Mouse (Mus musculus): ENCODE data around the gene St3gal3. TPM values are rescaled to one million over a fixed set of nuclear protein-coding genes. Genes with fewer than 3 reads are reported as not detected.

St3gal3 gene
- polyA plus RNA-seq, 1 experiment, result 71.2 TPM

DNA sequence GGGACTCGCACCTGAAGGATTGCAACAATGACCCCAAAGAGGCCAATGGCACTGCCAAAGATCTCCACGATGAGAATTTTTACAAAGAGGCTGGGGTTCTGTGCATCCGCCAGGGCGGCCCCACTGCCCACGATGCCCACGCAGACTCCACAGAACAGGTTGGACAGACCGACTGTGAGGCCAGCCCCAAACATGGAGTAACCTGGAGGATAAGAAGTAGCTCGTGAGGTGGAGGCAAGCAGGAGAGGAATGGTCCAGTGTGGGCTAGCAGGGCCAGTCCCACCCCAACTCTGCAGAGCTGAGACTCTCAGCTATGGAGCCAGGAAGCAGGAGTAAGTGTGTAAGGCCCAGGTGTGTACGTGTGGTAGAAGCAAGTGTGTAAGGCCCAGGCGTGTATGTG lies 249.6 kb downstream of the St3gal3 start:
- no peak for DNase-seq
- peaks cover 16% of the 10 kb centered on the region for H3K4me1 ChIP-seq (ENCODE audit: control insufficient read depth, insufficient read depth, low read length)
- H3K4me3 ChIP-seq (replicated peaks; ENCODE audit: insufficient read depth, low read depth, low read length), result no peak overlapping the region
- WGBS, result 94% methylated on average over 10 of the region's 10 CpGs
- H3K27ac ChIP-seq (ENCODE audit: insufficient read depth, low read length), result no peak overlapping the region
- no peaks in the 10 kb centered on the region for H3K27me3 ChIP-seq (ENCODE audit: control insufficient read depth, insufficient read depth, low read length)
- TF ChIP-seq CTCF (IDR thresholded peaks at IDR 0.05; ENCODE audit: borderline replicate concordance, insufficient read depth, low read depth, low read length) (no peak), POLR2A (IDR thresholded peaks at IDR 0.05; ENCODE audit: borderline replicate concordance, insufficient read depth, low read length) (no peak)

DNA sequence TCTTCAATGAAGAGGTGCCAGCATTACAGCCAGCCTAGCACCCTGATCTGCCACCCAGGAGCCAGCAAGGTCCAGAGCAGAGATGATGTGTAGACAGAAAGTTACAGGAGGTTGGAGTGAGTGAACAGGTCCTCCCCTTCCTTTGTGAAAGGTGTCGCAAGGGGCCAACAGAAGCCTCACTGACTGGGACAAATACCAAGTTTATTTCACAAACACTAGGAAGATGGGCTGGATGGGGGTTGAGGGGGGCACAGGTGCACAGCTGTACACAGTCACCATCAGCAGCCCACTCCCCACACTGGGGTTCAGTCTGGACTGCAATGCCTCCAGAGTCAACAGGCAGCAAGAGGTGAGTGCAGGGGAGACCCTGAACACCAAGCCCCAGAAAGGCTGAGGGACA lies 250.6 kb downstream of the St3gal3 start:
- Histone ChIP-seq H3K4me1 (ENCODE audit: control insufficient read depth, insufficient read depth, low read length) (peaks cover 16% of the 10 kb centered on the region), H3K27ac (ENCODE audit: insufficient read depth, low read length) (no peak overlapping the region)

DNA sequence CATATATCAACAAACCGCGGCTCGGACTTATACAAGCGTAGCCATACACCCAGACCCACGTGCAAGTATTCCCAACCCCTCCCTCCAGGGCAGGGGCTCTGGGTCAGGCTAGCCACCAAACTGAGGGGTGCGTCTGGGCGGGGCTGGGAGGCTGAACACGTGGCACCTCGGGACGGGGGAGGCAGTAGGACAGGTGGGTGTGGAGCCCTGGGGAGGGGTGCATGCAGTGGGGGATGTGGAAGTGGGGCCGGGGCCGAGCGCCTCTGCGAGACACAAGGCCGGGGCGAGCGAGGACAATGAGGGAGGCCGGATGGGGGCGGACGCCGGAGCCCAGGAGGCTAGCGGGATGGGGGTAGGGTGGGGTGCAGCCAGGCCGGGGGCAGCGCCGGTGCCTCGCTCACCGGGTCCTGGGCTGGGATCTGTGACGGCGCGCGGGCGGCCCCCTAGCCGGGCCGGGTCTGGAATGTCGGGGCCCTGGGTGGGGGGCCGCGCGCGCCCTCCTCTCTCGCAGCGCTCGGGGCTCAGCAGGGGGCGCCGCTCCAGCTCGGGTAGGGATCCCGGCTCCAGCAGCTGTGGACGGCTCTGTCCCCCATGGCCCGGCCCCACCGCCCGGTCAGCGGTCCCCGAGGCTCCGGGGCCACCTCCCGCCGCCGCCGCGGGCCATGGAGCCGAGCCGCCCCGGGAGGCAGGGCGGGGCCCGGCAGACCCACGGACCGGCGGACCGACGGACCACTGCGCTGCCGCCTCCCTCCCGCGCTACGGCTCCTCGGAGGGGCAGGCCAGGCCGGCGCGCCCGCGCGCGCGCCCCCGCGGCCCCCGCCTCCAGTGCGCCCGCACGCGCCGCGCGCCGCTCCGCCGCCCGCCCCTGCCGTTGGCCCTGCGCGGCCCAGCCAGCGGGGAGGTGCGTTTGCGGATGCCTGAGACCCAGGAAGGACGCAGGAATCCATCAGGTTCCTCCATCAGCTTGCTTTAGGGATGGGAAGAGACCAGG lies 251.7 kb downstream of the St3gal3 start, which contains the start of gene B4galt2:
Gene B4galt2, minus strand, starts transcription at position 787 of the 991 bp plus-strand sequence.
- under 1% methylated on average over 80 of the region's 103 CpGs for WGBS
- TF ChIP-seq POLR2A (IDR thresholded peaks at IDR 0.05; ENCODE audit: borderline replicate concordance, insufficient read depth, low read length) (peak; percentile 49; the same call in 1 of the 2 replicates), CTCF (IDR thresholded peaks at IDR 0.05; ENCODE audit: borderline replicate concordance, insufficient read depth, low read depth, low read length) (no peak)
- peaks cover 16% of the 10 kb centered on the region for H3K4me1 ChIP-seq (ENCODE audit: control insufficient read depth, insufficient read depth, low read length)
- DNase-seq, result peak; percentile 70 to 71
- H3K4me3 ChIP-seq (replicated peaks; ENCODE audit: insufficient read depth, low read depth, low read length), result peak within 1 kb of the TSS; percentile 77
- H3K27ac ChIP-seq (ENCODE audit: insufficient read depth, low read length), result peak within 1 kb of the TSS; percentile 74
- no peaks in the 10 kb centered on the region for H3K27me3 ChIP-seq (ENCODE audit: control insufficient read depth, insufficient read depth, low read length)

More for the DNA sequence above, 250.6 kb downstream of the St3gal3 start:
- WGBS, result 75% methylated on average over 1 of the region's 1 CpGs
- TF ChIP-seq POLR2A (IDR thresholded peaks at IDR 0.05; ENCODE audit: borderline replicate concordance, insufficient read depth, low read length) (no peak), CTCF (IDR thresholded peaks at IDR 0.05; ENCODE audit: borderline replicate concordance, insufficient read depth, low read depth, low read length) (no peak)
- Histone ChIP-seq H3K4me3 (replicated peaks; ENCODE audit: insufficient read depth, low read depth, low read length) (no peak overlapping the region), H3K27me3 (ENCODE audit: control insufficient read depth, insufficient read depth, low read length) (no peaks in the 10 kb centered on the region)
- DNase-seq, result no peak

Other genes with a start within 250 kb of the St3gal3 start
- 669 and 676 TPM in 2 replicates for gene Atp6v0b, start 247.6 kb downstream of the St3gal3 start, polyA plus RNA-seq (2012; rRNA removed)
- 16.6 and 18.0 TPM in 2 replicates for gene Dph2, start 242.9 kb downstream of the St3gal3 start, polyA plus RNA-seq (2012; rRNA removed)
- 183 and 192 TPM in 2 replicates for gene Ipo13, start 219.9 kb downstream of the St3gal3 start, polyA plus RNA-seq (2012; rRNA removed)
- 0.38 and 0.40 TPM in 2 replicates for gene Artn, start 205.2 kb downstream of the St3gal3 start, polyA plus RNA-seq (2012; rRNA removed)
- gene Kdm4a, start 45.1 kb upstream of the St3gal3 start, polyA plus RNA-seq (2012; rRNA removed), result 46.3 and 50.0 TPM in 2 replicates
- gene Ptprf, start 156.5 kb upstream of the St3gal3 start, polyA plus RNA-seq (2012; rRNA removed), result 24.5 and 26.9 TPM in 2 replicates

All from cerebellum, adult 2 months (tissue).